Mouse (Mus musculus) liver, embryonic 12.5 days (tissue): ENCODE data around the gene Akt2. TPM values are rescaled to one million over a fixed set of nuclear protein-coding genes. Genes with fewer than 3 reads are reported as not detected.

Source experiments
- ATAC-seq: fragments of 200-750 bp; cut with Nextera tagmentation; 2 replicates; pipeline ENCODE4 v1.8.0; 2017; ENCODE audit warnings: moderate number of reproducible peaks, mild to moderate bottlenecking, moderate library complexity
- H3K27ac ChIP-seq: fragments of 300-500 bp; sonication (generic); 2 replicates; pipeline ENCODE4 v1.5.1; 2016; ENCODE audit warnings: mild to moderate bottlenecking
- H3K27me3 ChIP-seq: fragments of 300-500 bp; sonication (generic); replicated peaks from 2 replicates; pipeline ENCODE4 v1.6.1; 2016; ENCODE audit warnings: mild to moderate bottlenecking, moderate library complexity
- H3K36me3 ChIP-seq: fragments of 300-500 bp; sonication (generic); 2 replicates; pipeline ENCODE4 v1.6.1; 2016; ENCODE audit warnings: mild to moderate bottlenecking, moderate library complexity
- H3K4me1 ChIP-seq: fragments of 300-500 bp; sonication (generic); 2 replicates; pipeline ENCODE4 v1.6.1; 2016
- H3K4me2 ChIP-seq: fragments of 300-500 bp; sonication (generic); 2 replicates; pipeline ENCODE4 v1.6.1; 2016; ENCODE audit warnings: mild to moderate bottlenecking, moderate library complexity
- H3K4me3 ChIP-seq: fragments of 300-500 bp; sonication (generic); 2 replicates; pipeline ENCODE4 v1.5.1; 2016; ENCODE audit warnings: mild to moderate bottlenecking, moderate library complexity
- H3K9ac ChIP-seq: fragments of 300-500 bp; sonication (generic); 2 replicates; pipeline ENCODE4 v1.6.1; 2016; ENCODE audit warnings: mild to moderate bottlenecking, moderate library complexity
- H3K9me3 ChIP-seq: fragments of 300-500 bp; sonication (generic); replicated peaks from 2 replicates; pipeline ENCODE4 v1.6.1; 2016; ENCODE audit warnings: mild to moderate bottlenecking, moderate library complexity
- WGBS: fragments of 180-500 bp; shearing (Covaris S2); methylation state at CpG from one replicate; pipeline ENCODE4 v1.1.7; 2016; ENCODE audit not compliant: insufficient replicate concordance; 5-methylcytosine and 5-hydroxymethylcytosine counted together
- polyA plus RNA-seq: library from polyadenylated mRNA; unstranded; fragments of >200 nt; fragmentation: Nextera tagmentation; extraction: Ambion mirVana; gene quantifications from 2 replicates; pipeline ENCODE4 v1.2.1, GENCODE M21; 2016

Gene Akt2
- polyA plus RNA-seq, 1 experiment from 2014 or later: 45.0 TPM

GRCm38 (mm10) chr7:27592217-27592929, 1.0 kb downstream of the Akt2 start:
- under 1% methylated on average over 17 of the region's 17 CpGs for WGBS
- H3K27ac ChIP-seq: peak overlapping the region; percentile 99
- peaks cover 22% of the 10 kb centered on the region for H3K36me3 ChIP-seq
- peak; percentile 73 for ATAC-seq
- H3K9me3 ChIP-seq: no peaks in the 10 kb centered on the region
- peaks cover 56% of the 10 kb centered on the region for H3K4me1 ChIP-seq
- peak overlapping the region; percentile 93 for H3K4me3 ChIP-seq
- H3K9ac ChIP-seq: peak overlapping the region; percentile 98
- no peaks in the 10 kb centered on the region for H3K27me3 ChIP-seq
- H3K4me2 ChIP-seq: peak overlapping the region; percentile 87

- peaks cover 63% of the 10 kb centered on the region for H3K4me1 ChIP-seq
- peak overlapping the region; percentile 93 for H3K4me3 ChIP-seq
- 46% methylated on average over 12 of the region's 12 CpGs for WGBS
These were observed 1.7 kb downstream of the Akt2 start for GRCm38 (mm10) chr7:27592934-27593645.

GRCm38 (mm10) chr7:27596586-27597503, 5.5 kb downstream of the Akt2 start:
- H3K4me3 ChIP-seq: no peak overlapping the region
- ATAC-seq: no peak
- no peaks in the 10 kb centered on the region for H3K9me3 ChIP-seq
- H3K9ac ChIP-seq: peak overlapping the region; percentile 43
- H3K27me3 ChIP-seq: no peaks in the 10 kb centered on the region
- peak overlapping the region; percentile 47 for H3K4me2 ChIP-seq
- H3K27ac ChIP-seq: peak overlapping the region; percentile 99
- 70% methylated on average over 10 of the region's 10 CpGs for WGBS
- H3K4me1 ChIP-seq: peaks cover 93% of the 10 kb centered on the region
- H3K36me3 ChIP-seq: peaks cover 26% of the 10 kb centered on the region

More at GRCm38 (mm10) chr7:27592934-27593645, 1.7 kb downstream of the Akt2 start:
- no peaks in the 10 kb centered on the region for H3K9me3 ChIP-seq
- ATAC-seq: peak; percentile 49
- H3K9ac ChIP-seq: peak overlapping the region; percentile 98
- H3K27me3 ChIP-seq: no peaks in the 10 kb centered on the region
- peak overlapping the region; percentile 99 for H3K27ac ChIP-seq
- peak overlapping the region; percentile 87 for H3K4me2 ChIP-seq
- peaks cover 22% of the 10 kb centered on the region for H3K36me3 ChIP-seq

- Histone ChIP-seq H3K4me2 (no peak overlapping the region), H3K9me3 (no peaks in the 10 kb centered on the region), H3K36me3 (peaks cover 28% of the 10 kb centered on the region), H3K27ac (peak overlapping the region; percentile 99; the same call in 1 of the 2 replicates), H3K27me3 (no peaks in the 10 kb centered on the region), H3K4me3 (no peak overlapping the region), H3K9ac (no peak overlapping the region), H3K4me1 (peaks cover 97% of the 10 kb centered on the region)
- WGBS: 75% methylated on average over 7 of the region's 7 CpGs
- no peak for ATAC-seq
These were observed 6.7 kb downstream of the Akt2 start for GRCm38 (mm10) chr7:27598053-27598452.

GRCm38 (mm10) chr7:27601628-27602027, 10.3 kb downstream of the Akt2 start:
- Histone ChIP-seq H3K4me2 (no peak overlapping the region), H3K4me1 (peaks cover 95% of the 10 kb centered on the region), H3K9me3 (no peaks in the 10 kb centered on the region), H3K9ac (no peak overlapping the region), H3K27ac (no peak overlapping the region), H3K4me3 (no peak overlapping the region), H3K27me3 (no peaks in the 10 kb centered on the region), H3K36me3 (peaks cover 12% of the 10 kb centered on the region; the same call in 1 of the 2 replicates)
- ATAC-seq: no peak
- 73% methylated on average over 4 of the region's 4 CpGs for WGBS

GRCm38 (mm10) chr7:27602161-27602560, 10.8 kb downstream of the Akt2 start:
- no peak for ATAC-seq
- Histone ChIP-seq H3K9ac (no peak overlapping the region), H3K9me3 (no peaks in the 10 kb centered on the region), H3K36me3 (peaks cover 14% of the 10 kb centered on the region; the same call in 1 of the 2 replicates), H3K27me3 (no peaks in the 10 kb centered on the region), H3K27ac (no peak overlapping the region), H3K4me1 (peaks cover 95% of the 10 kb centered on the region), H3K4me2 (no peak overlapping the region), H3K4me3 (no peak overlapping the region)
- 72% methylated on average over 2 of the region's 2 CpGs for WGBS

GRCm38 (mm10) chr7:27602835-27603234, 11.5 kb downstream of the Akt2 start:
- Histone ChIP-seq H3K4me2 (no peak overlapping the region), H3K36me3 (peaks cover 20% of the 10 kb centered on the region), H3K9me3 (no peaks in the 10 kb centered on the region), H3K27ac (no peak overlapping the region), H3K4me3 (no peak overlapping the region), H3K4me1 (peaks cover 95% of the 10 kb centered on the region), H3K9ac (no peak overlapping the region), H3K27me3 (no peaks in the 10 kb centered on the region)
- WGBS: 43% methylated on average over 7 of the region's 7 CpGs
- no peak for ATAC-seq

- Histone ChIP-seq H3K4me3 (no peak overlapping the region), H3K9ac (no peak overlapping the region), H3K4me1 (peaks cover 96% of the 10 kb centered on the region), H3K36me3 (peaks cover 36% of the 10 kb centered on the region), H3K4me2 (no peak overlapping the region), H3K27ac (no peak overlapping the region), H3K27me3 (no peaks in the 10 kb centered on the region), H3K9me3 (no peaks in the 10 kb centered on the region)
- ATAC-seq: no peak
- WGBS: 58% methylated on average over 5 of the region's 5 CpGs
These were observed 13.5 kb downstream of the Akt2 start for GRCm38 (mm10) chr7:27604661-27605348.

- H3K4me1 ChIP-seq: peaks cover 89% of the 10 kb centered on the region
- ATAC-seq: no peak
- no peak overlapping the region for H3K4me2 ChIP-seq
- H3K9me3 ChIP-seq: no peaks in the 10 kb centered on the region
- no peak overlapping the region for H3K4me3 ChIP-seq
- H3K9ac ChIP-seq: no peak overlapping the region
- no peaks in the 10 kb centered on the region for H3K27me3 ChIP-seq
- 77% methylated on average over 9 of the region's 9 CpGs for WGBS
- 0 out of 2 replicates have a peak overlapping the region, but pooled peaks have one; percentile 40 for H3K27ac ChIP-seq
- H3K36me3 ChIP-seq: peaks cover 45% of the 10 kb centered on the region
These were observed 14.3 kb downstream of the Akt2 start for GRCm38 (mm10) chr7:27605499-27606285.

GRCm38 (mm10) chr7:27606481-27607254, 15.3 kb downstream of the Akt2 start:
- Histone ChIP-seq H3K4me2 (no peak overlapping the region), H3K9ac (0 out of 2 replicates have a peak overlapping the region, but pooled peaks have one; percentile 6), H3K9me3 (no peaks in the 10 kb centered on the region), H3K4me3 (no peak overlapping the region), H3K4me1 (peaks cover 80% of the 10 kb centered on the region), H3K27ac (peak overlapping the region; percentile 40; the same call in 1 of the 2 replicates), H3K36me3 (peaks cover 53% of the 10 kb centered on the region), H3K27me3 (no peaks in the 10 kb centered on the region)
- no peak for ATAC-seq
- WGBS: 53% methylated on average over 10 of the region's 10 CpGs
